Mouse (Mus musculus) heart, postnatal 25 days (tissue): Measurements from ENCODE around the gene Ak9. TPM values are rescaled to one million over a fixed set of nuclear protein-coding genes. Genes with fewer than 3 reads are reported as not detected.
A peak's percentile ranks its signal among the peaks of the same experiment; 100 is the strongest.
"Not testable (repeated sequence)": the region's sequence is repeated elsewhere in the genome, so short reads cannot be mapped to it uniquely, and the experiment has no call there.

ENCODE experiments used
- DNase-seq: peaks from one replicate; pipeline ENCODE4 v3.0.0; 2022; ENCODE audit warnings: low spot score
- intact Hi-C: fragments of 180-260 bp; cut with DNase I; formaldehyde crosslinking; loops from one replicate; pipeline ENCODE4 v1.15.1; 2025
- total RNA-seq, 2 experiments: library from RNA; stranded (reverse); gene quantifications; 2 replicates each; pipeline ENCODE4 v1.2.3; 2021

Gene Ak9
- total RNA-seq, 2 experiments from 2014 or later = not detected

- intact Hi-C loops = loop anchor here (10.0 kb wide), 3 partner anchors 200 to 420 kb away; partner anchors contain the start of genes Cdc40 and Wasf1
- no peak for DNase-seq
Measured at GRCm38 (mm10) chr10:41304961-41305455, 1.2 kb downstream of the Ak9 start.

DNA sequence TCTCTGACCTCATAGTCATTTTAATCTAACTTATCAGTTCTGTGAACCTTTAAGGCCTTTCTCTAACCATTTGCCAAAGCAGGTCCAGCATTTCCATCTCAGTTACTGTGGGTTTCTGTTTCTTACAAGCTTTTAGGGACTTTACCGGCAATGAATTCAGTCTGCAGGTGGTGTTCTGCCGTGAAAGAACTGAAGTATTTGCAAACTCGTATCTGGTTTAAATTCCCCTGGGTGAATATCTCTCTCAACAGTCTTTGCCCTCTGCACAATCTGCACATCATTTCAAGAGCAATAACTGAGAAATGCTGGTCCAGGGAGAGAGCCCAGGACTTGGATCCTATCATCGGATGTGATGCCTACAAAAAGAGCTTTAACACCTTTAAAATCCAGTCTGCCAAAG, 4.4 kb downstream of the Ak9 start:
- no peak for DNase-seq
- intact Hi-C loops = loop anchor here (10.0 kb wide), 3 partner anchors 197 to 423 kb away; partner anchors contain the start of genes Cdc40 and Wasf1

GRCm38 (mm10) chr10:41315866-41316265, 12.1 kb downstream of the Ak9 start:
- intact Hi-C loops = no loop called here
- DNase-seq = no peak

- intact Hi-C loops = no loop called here
- no peak for DNase-seq
Measured at GRCm38 (mm10) chr10:41332533-41333043, 28.8 kb downstream of the Ak9 start.

GRCm38 (mm10) chr10:41341346-41341745, 37.6 kb downstream of the Ak9 start:
- DNase-seq = no peak
- intact Hi-C loops = no loop called here

- intact Hi-C loops = no loop called here
- no peak for DNase-seq
Measured at GRCm38 (mm10) chr10:41365086-41365485, 61.3 kb downstream of the Ak9 start.

- no peak for DNase-seq
Measured at GRCm38 (mm10) chr10:41380466-41380865, 76.7 kb downstream of the Ak9 start.

DNA sequence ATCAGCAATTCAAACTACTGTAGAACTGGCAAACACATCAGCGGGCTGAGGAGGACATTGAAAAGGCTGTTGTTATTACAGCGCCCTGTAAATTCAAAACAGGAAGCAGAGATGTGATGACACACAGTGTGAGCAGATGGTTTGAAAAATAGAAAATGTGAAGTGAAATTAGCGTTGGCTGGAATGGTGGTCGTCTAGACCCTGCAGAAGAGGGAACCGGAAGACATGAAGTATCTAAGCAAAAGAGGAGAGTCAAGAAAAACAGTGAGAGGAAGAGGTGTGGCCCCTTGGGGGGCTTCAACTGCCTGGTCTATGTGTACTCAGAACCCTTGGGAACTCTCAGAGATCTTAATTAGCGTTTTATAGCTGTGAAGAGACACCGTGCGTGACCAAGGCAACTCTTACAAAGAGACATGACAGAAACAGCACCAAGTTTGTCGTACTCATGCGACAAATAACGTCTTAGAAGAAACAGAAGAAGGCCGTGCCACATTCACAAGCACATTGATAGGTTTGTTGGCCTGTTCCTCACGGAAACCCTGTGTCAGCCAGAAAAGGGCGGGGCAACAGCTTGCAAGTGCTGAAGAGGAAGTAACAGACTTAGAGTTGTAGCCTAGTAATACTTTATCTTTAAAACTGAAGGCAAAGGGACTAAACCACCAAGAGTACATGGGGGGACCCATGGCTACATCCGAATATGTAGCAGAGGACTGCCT, 81.9 kb downstream of the Ak9 start:
- peak; percentile 31 for DNase-seq
- intact Hi-C loops = no loop called here

More at GRCm38 (mm10) chr10:41380466-41380865, 76.7 kb downstream of the Ak9 start:
- intact Hi-C loops = no loop called here

DNA sequence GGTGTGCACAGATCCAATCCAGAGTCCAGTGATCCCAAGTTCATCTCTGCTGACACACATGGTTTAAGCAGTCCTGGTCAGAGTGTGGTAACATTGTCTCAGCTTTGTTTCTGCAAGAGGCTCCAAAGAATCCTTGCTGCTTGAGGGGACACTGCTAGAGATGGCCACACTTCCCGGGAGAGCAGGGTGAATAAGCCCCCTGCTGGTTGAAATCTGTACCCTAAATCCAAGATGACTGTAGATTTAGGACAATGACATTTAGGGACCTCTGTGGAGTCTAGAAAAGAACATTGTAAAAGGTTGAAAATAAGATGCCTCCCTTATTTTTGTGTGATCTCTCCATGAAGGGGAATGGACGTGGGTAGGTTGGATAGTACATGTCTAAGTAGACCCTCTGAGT, 89.8 kb downstream of the Ak9 start:
- no peak for DNase-seq
- intact Hi-C loops = no loop called here

GRCm38 (mm10) chr10:41401097-41401496, 97.3 kb downstream of the Ak9 start:
- intact Hi-C loops = loop anchor here (10.0 kb wide), 1 partner anchor 396 kb away; no protein-coding TSS in a partner anchor

GRCm38 (mm10) chr10:41403364-41403763, 99.6 kb downstream of the Ak9 start:
- intact Hi-C loops = loop anchor here (10.0 kb wide), 1 partner anchor 399 kb away; no protein-coding TSS in a partner anchor

More at GRCm38 (mm10) chr10:41401097-41401496, 97.3 kb downstream of the Ak9 start:
- no peak for DNase-seq

GRCm38 (mm10) chr10:41403893-41404612, 100.3 kb downstream of the Ak9 start:
- intact Hi-C loops = loop anchor here (10.0 kb wide), 1 partner anchor 399 kb away; no protein-coding TSS in a partner anchor
- DNase-seq = no peak

More at GRCm38 (mm10) chr10:41403364-41403763, 99.6 kb downstream of the Ak9 start:
- no peak for DNase-seq

GRCm38 (mm10) chr10:41410176-41410575, 106.4 kb downstream of the Ak9 start:
- intact Hi-C loops, DNase-seq: not testable (repeated sequence)

DNA sequence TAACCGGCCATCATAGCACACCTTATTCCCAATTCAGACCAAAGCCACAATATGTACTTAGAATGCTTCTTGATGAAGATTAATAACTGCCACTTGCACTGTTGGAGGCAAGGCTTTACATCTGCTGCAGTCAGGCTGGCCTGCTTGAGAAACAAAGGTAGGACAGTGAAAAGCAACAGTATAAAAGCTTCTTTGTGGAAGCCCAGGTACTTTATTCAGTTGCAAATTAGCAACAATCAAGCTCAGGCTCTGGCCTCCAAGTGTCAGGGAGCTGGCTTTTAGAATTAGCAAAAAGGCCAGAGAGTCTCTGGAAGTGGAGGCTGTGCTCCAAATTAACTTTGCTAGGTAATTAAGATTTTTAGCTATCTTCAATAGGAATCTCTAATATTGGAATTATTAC, 107.0 kb downstream of the Ak9 start:
- intact Hi-C loops, DNase-seq: not testable (repeated sequence)

DNA sequence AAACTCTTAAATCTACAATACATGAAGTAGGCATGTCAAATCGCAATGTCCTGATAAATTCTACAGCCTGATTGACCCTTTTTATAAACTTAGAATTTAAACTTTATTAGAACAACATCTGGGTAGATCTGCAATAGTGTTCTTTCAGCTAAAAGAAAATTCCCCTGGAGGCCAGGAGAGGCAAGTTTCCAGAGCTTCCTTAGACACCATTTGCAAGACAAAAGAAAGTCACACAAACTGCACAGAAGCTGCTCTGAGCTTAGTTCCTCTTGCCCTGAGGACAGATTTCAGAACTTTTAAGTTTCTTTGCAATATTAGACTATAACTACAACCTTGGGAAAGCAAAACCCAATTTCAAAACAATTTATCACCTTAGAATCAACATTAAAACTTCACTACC, 109.7 kb downstream of the Ak9 start:
- intact Hi-C loops, DNase-seq: not testable (repeated sequence)

DNA sequence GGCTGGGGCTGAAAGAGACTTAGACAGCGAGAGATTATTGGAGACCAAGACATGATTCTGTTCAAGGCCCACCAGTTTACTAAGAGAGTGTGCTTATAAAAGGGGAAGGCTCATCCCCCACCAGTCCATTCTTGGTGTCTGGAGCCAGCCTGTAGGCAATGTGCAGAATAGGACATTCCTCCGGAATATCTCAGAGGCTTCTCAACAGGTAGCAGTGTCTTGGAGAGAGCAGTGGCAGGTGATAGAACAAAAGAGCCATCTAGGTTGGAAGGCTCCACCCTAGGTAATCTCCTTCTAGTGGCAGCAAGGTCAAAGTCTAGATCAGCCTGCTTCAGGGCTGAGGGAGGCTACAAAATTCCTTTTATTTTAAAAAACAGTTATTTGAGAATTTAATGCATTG, 111.6 kb downstream of the Ak9 start:
- intact Hi-C loops, DNase-seq: not testable (repeated sequence)

- DNase-seq = no peak
- intact Hi-C loops = no loop called here
Measured at GRCm38 (mm10) chr10:41420496-41421200, 116.9 kb downstream of the Ak9 start.

DNA sequence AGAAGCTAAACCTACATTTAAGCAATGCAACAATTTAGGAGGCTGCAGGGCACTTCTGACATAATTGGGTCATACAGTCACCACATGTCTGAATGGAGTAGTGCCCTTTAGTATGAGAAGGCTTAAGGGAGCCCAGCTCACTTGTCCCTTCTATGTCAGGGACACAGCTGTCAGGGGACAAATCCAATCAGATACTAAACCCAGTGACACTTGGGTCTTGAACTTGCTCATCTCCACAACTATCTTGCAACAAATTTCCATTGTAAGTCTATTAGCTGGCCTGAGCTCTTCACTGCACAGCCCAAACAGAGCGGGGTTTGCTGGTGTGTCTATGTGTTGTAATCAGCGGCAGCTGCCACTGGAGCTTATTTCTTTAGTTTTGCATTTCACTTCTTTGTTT, 119.9 kb downstream of the Ak9 start:
- intact Hi-C loops = no loop called here
- DNase-seq = no peak

GRCm38 (mm10) chr10:41426368-41426767, 122.6 kb downstream of the Ak9 start:
- no peak for DNase-seq
- intact Hi-C loops = no loop called here

- DNase-seq = no peak
- intact Hi-C loops = loop anchor here (10.0 kb wide), 2 partner anchors 70 to 250 kb away; no protein-coding TSS in a partner anchor
Measured at GRCm38 (mm10) chr10:41434624-41435023, 130.8 kb downstream of the Ak9 start.
